Mouse (Mus musculus) liver, embryonic 14.5 days (tissue): ENCODE measurements around the gene Six6.

Experiments used
- CTCF ChIP-seq: IDR thresholded peaks from 2 replicates; pipeline ENCODE4 v1.5.1; 2016; ENCODE audit warnings: antibody characterized with exemption, low read depth, control low read depth
- EP300 ChIP-seq: IDR thresholded peaks from 2 replicates; pipeline ENCODE4 v1.6.1; 2016; ENCODE audit warnings: antibody characterized with exemption, low read depth

GRCm38 (mm10) chr12:72982616-72983015 is 42.9 kb downstream of the Six6 start:
- TF ChIP-seq CTCF (no peak), EP300 (no peak)
